Mouse (Mus musculus): ENCODE measurements at regions not wholly inside any gene's neighbourhood (a gene's known extent, or its start where the extent isn't known, plus 50 kb on each side); places are given as distances from the start of the nearest gene placed in this dataset.
A peak's percentile ranks its signal among the peaks of the same experiment; 100 is the strongest.

- no peak for TF ChIP-seq CTCF (IDR thresholded peaks at IDR 0.05; ENCODE audit: low read depth)
- Histone ChIP-seq H3K9me3 (ENCODE audit: control insufficient read depth) (no peaks in the 10 kb centered on the region), H3K4me3 (ENCODE audit: low read depth, low read length) (no peak overlapping the region), H3K27ac (ENCODE audit: low read depth, low read length) (no peak overlapping the region), H3K36me3 (ENCODE audit: control insufficient read depth, insufficient read depth) (no peaks in the 10 kb centered on the region), H3K9ac (ENCODE audit: low read depth, low read length) (no peak overlapping the region), H3K27me3 (replicated peaks; ENCODE audit: control insufficient read depth, insufficient read depth, low read length) (no peaks in the 10 kb centered on the region), H3K4me1 (replicated peaks; ENCODE audit: control insufficient read depth, insufficient read depth, low read length) (no peaks in the 10 kb centered on the region; the same call in 1 of the 2 replicates), H3K4me2 (replicated peaks; ENCODE audit: low read depth) (no peak overlapping the region)
- WGBS, result 82% methylated on average over 8 of the region's 8 CpGs
- ATAC-seq, result no peak
These were observed 77.6 kb downstream of the Elovl4 start for GRCm38 (mm10) chr9:83728428-83728827.

GRCm38 (mm10) chr9:83727462-83728189 is 78.5 kb downstream of the Elovl4 start:
- Histone ChIP-seq H3K27me3 (replicated peaks; ENCODE audit: control insufficient read depth, insufficient read depth, low read length) (no peaks in the 10 kb centered on the region), H3K4me3 (ENCODE audit: low read depth, low read length) (peak overlapping the region; percentile 22), H3K4me1 (replicated peaks; ENCODE audit: control insufficient read depth, insufficient read depth, low read length) (no peaks in the 10 kb centered on the region; the same call in 1 of the 2 replicates), H3K9ac (ENCODE audit: low read depth, low read length) (no peak overlapping the region), H3K27ac (ENCODE audit: low read depth, low read length) (no peak overlapping the region), H3K9me3 (ENCODE audit: control insufficient read depth) (no peaks in the 10 kb centered on the region), H3K36me3 (ENCODE audit: control insufficient read depth, insufficient read depth) (no peaks in the 10 kb centered on the region), H3K4me2 (replicated peaks; ENCODE audit: low read depth) (peak overlapping the region; percentile 62)
- 9% methylated on average over 14 of the region's 14 CpGs for WGBS
- peak; percentile 69; the same call in 1 of the 2 replicates for ATAC-seq
- peak; percentile 84 for TF ChIP-seq CTCF (IDR thresholded peaks at IDR 0.05; ENCODE audit: low read depth)

GRCm38 (mm10) chr9:83726979-83727378 is 79.1 kb downstream of the Elovl4 start:
- 40% methylated on average over 16 of the region's 16 CpGs for WGBS
- H3K9ac ChIP-seq (ENCODE audit: low read depth, low read length), result no peak overlapping the region

GRCm38 (mm10) chr9:83726105-83726504 is 80.0 kb downstream of the Elovl4 start:
- ATAC-seq, result no peak
- H3K9me3 ChIP-seq (ENCODE audit: control insufficient read depth), result no peaks in the 10 kb centered on the region
- H3K4me2 ChIP-seq (replicated peaks; ENCODE audit: low read depth), result no peak overlapping the region
- no peak overlapping the region for H3K9ac ChIP-seq (ENCODE audit: low read depth, low read length)
- no peaks in the 10 kb centered on the region; the same call in 1 of the 2 replicates for H3K4me1 ChIP-seq (replicated peaks; ENCODE audit: control insufficient read depth, insufficient read depth, low read length)
- TF ChIP-seq CTCF (IDR thresholded peaks at IDR 0.05; ENCODE audit: low read depth), result peak; percentile 29
- no peak overlapping the region for H3K4me3 ChIP-seq (ENCODE audit: low read depth, low read length)
- H3K36me3 ChIP-seq (ENCODE audit: control insufficient read depth, insufficient read depth), result no peaks in the 10 kb centered on the region
- no peak overlapping the region for H3K27ac ChIP-seq (ENCODE audit: low read depth, low read length)
- WGBS, result 57% methylated on average over 9 of the region's 9 CpGs
- H3K27me3 ChIP-seq (replicated peaks; ENCODE audit: control insufficient read depth, insufficient read depth, low read length), result no peaks in the 10 kb centered on the region

More at GRCm38 (mm10) chr9:83726979-83727378, 79.1 kb downstream of the Elovl4 start:
- no peak overlapping the region for H3K27ac ChIP-seq (ENCODE audit: low read depth, low read length)
- H3K4me2 ChIP-seq (replicated peaks; ENCODE audit: low read depth), result peak overlapping the region; percentile 62
- H3K4me3 ChIP-seq (ENCODE audit: low read depth, low read length), result peak overlapping the region; percentile 22
- no peaks in the 10 kb centered on the region; the same call in 1 of the 2 replicates for H3K4me1 ChIP-seq (replicated peaks; ENCODE audit: control insufficient read depth, insufficient read depth, low read length)
- H3K27me3 ChIP-seq (replicated peaks; ENCODE audit: control insufficient read depth, insufficient read depth, low read length), result no peaks in the 10 kb centered on the region
- H3K36me3 ChIP-seq (ENCODE audit: control insufficient read depth, insufficient read depth), result no peaks in the 10 kb centered on the region
- no peak for ATAC-seq
- H3K9me3 ChIP-seq (ENCODE audit: control insufficient read depth), result no peaks in the 10 kb centered on the region
- TF ChIP-seq CTCF (IDR thresholded peaks at IDR 0.05; ENCODE audit: low read depth), result no peak

- H3K9me3 ChIP-seq (ENCODE audit: control insufficient read depth), result no peaks in the 10 kb centered on the region
- no peaks in the 10 kb centered on the region for H3K36me3 ChIP-seq (ENCODE audit: control insufficient read depth, insufficient read depth)
- no peak overlapping the region for H3K4me2 ChIP-seq (replicated peaks; ENCODE audit: low read depth)
- H3K27ac ChIP-seq (ENCODE audit: low read depth, low read length), result no peak overlapping the region
- no peak overlapping the region for H3K4me3 ChIP-seq (ENCODE audit: low read depth, low read length)
- H3K9ac ChIP-seq (ENCODE audit: low read depth, low read length), result no peak overlapping the region
- no peaks in the 10 kb centered on the region; the same call in 1 of the 2 replicates for H3K4me1 ChIP-seq (replicated peaks; ENCODE audit: control insufficient read depth, insufficient read depth, low read length)
- TF ChIP-seq CTCF (IDR thresholded peaks at IDR 0.05; ENCODE audit: low read depth), result no peak
- no peak for ATAC-seq
- 58% methylated on average over 8 of the region's 8 CpGs for WGBS
- H3K27me3 ChIP-seq (replicated peaks; ENCODE audit: control insufficient read depth, insufficient read depth, low read length), result no peaks in the 10 kb centered on the region
These were observed 80.5 kb downstream of the Elovl4 start for GRCm38 (mm10) chr9:83725545-83725944.

GRCm38 (mm10) chr9:83720982-83721381 is 85.1 kb downstream of the Elovl4 start:
- no peak overlapping the region for H3K27ac ChIP-seq (ENCODE audit: low read depth, low read length)
- no peaks in the 10 kb centered on the region for H3K27me3 ChIP-seq (replicated peaks; ENCODE audit: control insufficient read depth, insufficient read depth, low read length)
- no peaks in the 10 kb centered on the region for H3K36me3 ChIP-seq (ENCODE audit: control insufficient read depth, insufficient read depth)
- no peaks in the 10 kb centered on the region for H3K9me3 ChIP-seq (ENCODE audit: control insufficient read depth)
- TF ChIP-seq CTCF (IDR thresholded peaks at IDR 0.05; ENCODE audit: low read depth), result no peak
- H3K9ac ChIP-seq (ENCODE audit: low read depth, low read length), result no peak overlapping the region
- no peak overlapping the region for H3K4me3 ChIP-seq (ENCODE audit: low read depth, low read length)
- H3K4me1 ChIP-seq (replicated peaks; ENCODE audit: control insufficient read depth, insufficient read depth, low read length), result no peaks in the 10 kb centered on the region
- WGBS, result 62% methylated on average over 2 of the region's 2 CpGs
- no peak for ATAC-seq
- no peak overlapping the region for H3K4me2 ChIP-seq (replicated peaks; ENCODE audit: low read depth)
